Mouse (Mus musculus) CD4-positive helper T cell, adult 2 months (primary cell): ENCODE measurements at regions not wholly inside any gene's neighbourhood (a gene's known extent, or its start where the extent isn't known, plus 50 kb on each side); places are given as distances from the start of the nearest gene placed in this dataset.
"Not testable (repeated sequence)": the region's sequence is repeated elsewhere in the genome, so short reads cannot be mapped to it uniquely, and the experiment has no call there.

Experiments
- DNase-seq: peaks from one replicate; pipeline ENCODE4 v3.0.0-alpha.2; 2012; ENCODE audit warnings: low read depth, missing footprints, low spot score

DNA sequence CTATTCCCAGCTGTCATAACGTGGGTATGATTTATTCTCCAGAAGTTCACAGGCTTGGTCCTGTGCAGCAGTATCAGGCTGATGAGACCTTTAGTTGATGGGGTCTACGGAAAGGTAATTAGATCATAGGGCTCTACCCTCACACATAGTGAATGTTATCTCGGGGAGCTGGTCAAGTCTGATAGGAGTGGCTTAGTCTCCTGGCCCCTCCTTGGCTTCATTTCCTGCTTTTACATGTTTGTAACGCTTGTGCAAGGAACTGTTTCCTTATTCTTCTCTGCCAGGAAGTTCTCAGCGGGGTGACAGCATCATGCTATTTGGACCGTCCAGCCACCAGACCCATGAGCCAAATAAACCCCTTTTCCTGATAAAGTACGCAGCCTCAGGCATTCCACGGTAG is 109.6 kb upstream of the Klf3 start:
- DNase-seq, result no peak

GRCm38 (mm10) chr5:64694606-64695005 is 108.6 kb upstream of the Klf3 start:
- DNase-seq, result no peak

DNA sequence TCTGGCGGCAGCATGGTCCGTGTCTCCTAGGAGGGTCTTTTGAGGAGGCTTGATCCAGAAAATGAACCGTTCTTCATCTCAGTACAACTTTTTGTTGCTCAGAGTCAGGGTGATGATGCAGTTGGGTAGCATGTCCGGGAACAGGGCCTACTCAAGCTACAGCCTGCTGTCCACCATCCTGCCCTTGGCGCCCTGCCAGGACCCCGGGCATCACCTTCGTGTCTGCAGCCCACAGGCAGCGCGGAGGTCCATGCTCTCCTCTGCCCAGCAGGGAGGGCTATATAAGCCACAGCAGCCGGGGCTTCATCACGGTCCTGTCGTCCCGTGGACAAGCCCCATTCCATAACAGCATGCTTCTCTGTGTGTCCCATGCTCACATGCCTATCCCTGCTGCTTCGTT is 107.1 kb upstream of the Klf3 start:
- DNase-seq, result no peak

DNA sequence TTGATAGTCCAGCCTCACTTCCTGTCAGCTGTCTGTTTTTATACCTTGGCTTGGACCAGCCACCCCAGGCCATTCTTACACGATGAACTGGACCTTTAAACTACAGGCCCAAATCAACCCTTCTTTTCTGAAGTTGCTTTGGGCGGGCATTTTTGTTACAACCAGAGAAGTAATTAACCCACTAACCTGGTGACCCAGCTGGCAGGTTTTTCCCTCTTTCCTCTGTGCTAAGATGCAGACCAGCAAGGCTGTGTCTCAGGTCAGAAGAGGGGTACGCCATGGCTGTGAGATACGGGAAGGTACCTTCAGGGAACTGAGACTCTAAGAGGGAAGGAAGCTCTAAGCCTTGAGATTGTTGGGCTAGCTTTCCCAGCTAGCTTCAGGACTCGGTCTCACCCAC is 105.7 kb upstream of the Klf3 start:
- no peak for DNase-seq

DNA sequence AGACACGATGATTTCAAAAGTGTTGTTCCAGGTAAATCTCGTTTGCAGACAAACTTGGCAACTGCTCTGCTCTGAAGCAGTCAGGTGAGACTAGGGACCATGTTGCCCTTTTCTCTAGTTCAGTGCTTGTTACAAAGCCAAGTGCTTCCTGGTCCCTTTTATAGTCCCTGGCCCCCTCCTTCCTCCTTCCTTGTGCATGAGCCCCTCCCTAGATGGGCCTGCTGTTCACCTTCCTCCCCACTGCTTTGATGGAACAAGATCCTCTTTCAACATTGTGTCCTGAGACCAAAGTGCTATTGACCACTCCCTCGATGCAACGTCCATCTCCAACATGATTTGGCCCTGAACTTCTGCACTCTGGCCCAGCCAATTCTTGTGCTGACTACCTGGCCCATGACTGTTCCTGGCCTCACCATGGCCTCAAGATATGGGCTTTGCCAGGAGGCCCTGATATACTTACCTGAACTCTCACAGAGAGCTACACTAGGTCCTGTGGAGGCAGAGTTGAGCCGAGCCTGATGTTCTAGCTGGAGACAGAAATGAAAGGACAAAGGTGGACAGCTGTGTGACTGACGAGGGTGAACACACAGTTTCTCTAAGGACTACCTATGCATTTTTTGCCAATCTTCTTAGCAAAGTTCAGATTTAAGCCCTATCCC is 104.6 kb upstream of the Klf3 start:
- no peak for DNase-seq

- DNase-seq, result no peak
Measured at GRCm38 (mm10) chr5:64700030-64700429, 103.2 kb upstream of the Klf3 start.

DNA sequence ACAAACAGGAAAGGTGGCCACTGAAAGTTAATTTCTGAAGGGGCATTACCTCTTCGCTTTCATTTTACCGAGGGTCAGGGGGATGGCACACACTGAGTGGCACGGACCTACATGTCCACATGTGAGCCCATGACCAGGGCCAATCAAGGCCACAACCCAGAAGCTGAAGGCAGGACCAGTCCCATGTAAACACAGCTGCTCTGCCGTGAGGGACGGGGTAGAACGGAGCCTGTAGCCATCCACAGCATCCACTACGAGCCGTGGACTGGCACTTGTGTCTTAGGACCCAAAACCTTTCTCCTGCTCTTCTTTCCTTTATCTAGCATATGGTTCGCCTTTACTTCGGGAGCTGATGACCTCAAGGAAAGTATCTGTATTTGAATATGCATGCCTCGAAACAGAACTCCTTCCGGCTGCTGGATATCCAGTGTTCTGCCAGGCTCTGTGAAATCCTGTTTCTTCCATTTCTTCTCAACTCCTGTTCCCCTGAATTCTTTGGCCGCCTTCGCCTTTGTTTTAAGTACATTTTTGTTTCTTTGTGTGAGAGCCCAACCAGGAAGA is 101.9 kb upstream of the Klf3 start:
- no peak for DNase-seq

DNA sequence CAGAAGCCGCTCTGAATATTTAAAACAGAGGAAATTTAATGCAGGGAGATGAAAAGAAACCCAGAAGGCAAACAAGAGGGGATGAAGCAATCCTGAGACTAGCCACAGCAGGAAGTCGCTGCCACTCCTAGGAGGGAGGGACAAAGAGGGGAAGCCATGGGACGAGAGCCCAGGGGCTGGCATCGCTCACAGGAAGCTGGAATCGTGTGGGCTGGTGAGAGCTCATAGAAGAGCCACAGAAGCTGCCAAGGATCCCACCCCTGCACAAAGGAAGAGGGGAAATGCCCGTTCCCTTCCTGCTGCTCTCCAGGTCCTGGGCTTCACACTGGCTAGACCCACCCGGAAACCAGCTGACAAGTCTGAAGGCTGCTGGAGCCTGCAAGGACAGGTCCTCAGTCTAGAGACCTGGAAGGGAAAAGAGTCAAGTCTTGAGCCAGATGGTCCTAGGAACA is 101.4 kb upstream of the Klf3 start:
- no peak for DNase-seq

GRCm38 (mm10) chr5:64702404-64702803 is 100.8 kb upstream of the Klf3 start:
- not testable (repeated sequence) for DNase-seq

- no peak for DNase-seq
Measured at GRCm38 (mm10) chr5:64703091-64703872, 99.9 kb upstream of the Klf3 start.

- no peak for DNase-seq
Measured at GRCm38 (mm10) chr5:64704144-64704543, 99.0 kb upstream of the Klf3 start.

GRCm38 (mm10) chr5:64706586-64706985 is 96.6 kb upstream of the Klf3 start:
- no peak for DNase-seq

- no peak for DNase-seq
Measured at GRCm38 (mm10) chr5:64709146-64709545, 94.0 kb upstream of the Klf3 start.

- DNase-seq, result no peak
Measured at GRCm38 (mm10) chr5:64710236-64710635, 93.0 kb upstream of the Klf3 start.

DNA sequence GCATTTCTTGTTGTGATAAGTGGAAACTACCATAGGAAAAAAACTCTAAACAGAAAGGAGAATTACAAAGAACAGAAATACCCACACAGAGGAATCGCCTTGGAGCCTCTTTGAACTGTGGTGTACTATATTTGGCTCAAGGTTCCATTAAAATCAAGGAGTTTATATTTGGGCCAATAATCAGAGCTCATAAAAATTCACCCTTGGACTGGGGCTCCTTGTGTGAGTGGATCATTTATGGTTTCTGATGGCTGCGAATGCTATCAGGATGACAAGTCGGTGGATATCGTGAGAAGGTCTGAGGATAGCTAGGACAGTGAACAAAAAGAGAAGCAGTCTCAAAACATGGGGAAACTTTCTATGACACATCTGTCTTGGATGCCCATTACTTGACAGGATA is 92.2 kb upstream of the Klf3 start:
- DNase-seq, result no peak

- DNase-seq, result no peak
Measured at GRCm38 (mm10) chr5:64714221-64714653, 89.0 kb upstream of the Klf3 start.

DNA sequence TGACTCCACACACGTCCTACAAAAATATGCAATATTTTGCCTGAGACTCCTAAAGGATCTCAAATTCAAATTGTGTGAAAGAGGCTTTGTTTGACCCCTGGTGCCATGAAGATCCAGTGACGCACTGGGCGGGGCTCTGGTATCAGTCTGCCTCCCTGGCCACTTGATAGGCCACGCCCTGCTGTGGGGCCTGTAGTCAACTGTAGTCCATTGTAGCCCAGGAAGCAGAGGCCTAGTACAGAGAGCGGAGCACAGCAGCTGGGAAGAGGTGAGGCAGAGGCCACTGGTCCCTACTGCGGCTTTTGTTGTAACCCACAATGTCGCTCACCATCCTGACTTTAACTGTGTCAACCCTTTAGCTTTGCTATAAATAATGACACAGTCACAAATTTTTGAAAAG is 88.5 kb upstream of the Klf3 start:
- no peak for DNase-seq

DNA sequence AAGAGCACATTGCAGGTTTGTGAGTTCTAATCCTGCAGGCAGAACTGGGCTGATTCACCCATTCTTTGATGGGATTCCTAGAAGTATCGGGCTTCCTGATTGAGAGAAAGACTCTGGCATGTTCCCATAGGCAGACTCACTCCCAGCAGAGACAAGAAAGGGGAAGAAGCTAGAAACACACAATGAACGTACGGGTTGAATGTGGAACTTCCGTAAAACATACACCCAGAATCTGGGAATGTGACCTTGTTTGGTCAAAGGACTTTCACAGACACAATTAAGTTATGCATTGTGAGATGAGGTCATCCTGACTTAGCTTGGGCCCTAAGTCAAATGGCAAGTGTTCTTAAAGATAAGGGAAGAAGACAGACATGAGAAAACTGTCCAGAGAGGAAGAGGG is 86.6 kb upstream of the Klf3 start:
- no peak for DNase-seq

- DNase-seq, result no peak
Measured at GRCm38 (mm10) chr5:64722211-64722610, 81.0 kb upstream of the Klf3 start.

DNA sequence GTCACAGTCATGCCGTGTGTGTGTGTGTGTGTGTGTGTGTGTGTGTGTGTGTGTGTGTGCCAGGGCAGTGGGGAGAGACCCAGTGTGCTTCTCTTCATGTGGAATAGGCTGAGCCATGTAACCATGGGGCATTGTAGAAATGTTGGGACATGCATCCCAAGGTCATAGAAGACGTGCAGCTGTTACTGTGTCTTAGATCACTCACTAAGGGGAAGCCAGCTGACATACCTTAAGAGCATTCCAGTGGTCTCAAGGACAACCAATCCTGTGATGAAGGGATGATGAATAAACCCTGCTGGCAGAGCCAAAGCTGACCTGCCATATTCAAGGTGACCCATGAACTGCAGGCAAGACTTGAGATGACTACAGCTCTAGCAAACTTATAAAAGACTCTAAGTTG is 75.3 kb upstream of the Klf3 start:
- DNase-seq, result no peak

- DNase-seq, result no peak
Measured at GRCm38 (mm10) chr5:64732356-64732755, 70.8 kb upstream of the Klf3 start.

DNA sequence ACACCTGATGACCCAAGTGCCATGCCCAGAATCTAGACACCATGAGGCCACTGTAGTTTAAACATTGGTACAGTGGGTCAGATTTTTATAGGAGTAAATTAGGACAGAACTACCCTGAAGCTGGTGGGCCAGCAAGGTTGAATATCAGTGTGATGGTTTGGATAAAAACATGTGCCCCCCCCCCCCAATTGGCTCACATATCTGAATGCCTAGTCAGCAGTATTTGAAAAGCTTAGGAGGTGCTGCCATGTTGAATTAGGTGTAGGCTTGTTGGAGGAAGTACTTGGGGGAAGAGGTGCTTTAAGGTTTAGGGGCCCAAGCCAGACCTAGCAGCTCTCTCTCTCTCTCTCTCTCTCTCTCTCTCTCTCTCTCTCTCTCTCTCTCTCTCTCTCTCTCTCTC is 66.2 kb upstream of the Klf3 start:
- DNase-seq, result no peak
